Comparison of ENCODE assay signal across 12 mouse cellular contexts in genomic region chr9:78126007-78126406, GRCm38 (mm10). TPM values are rescaled to one million over a fixed set of nuclear protein-coding genes. Genes with fewer than 3 reads are reported as not detected.
DNase-seq lines count a peak whose midpoint lies in the region; ATAC-seq and TF ChIP-seq lines count a peak whose summit lies in the region.
"Had no signal": no experiment of that assay in that cellular context is flagged by ENCODE, and none has a peak within 500 bp of the region (broad histone marks: within the 10 kb centered on the region; RNA-seq: fewer than 3 reads in every experiment).

No protein-coding gene starts in this region.

- no peaks in the 10 kb centered on the region for H3K27me3 ChIP-seq in midbrain, embryonic 11.5 days (ENCODE audit: control insufficient read depth, insufficient read depth, low read length)
- H3K27me3 ChIP-seq in midbrain, embryonic 10.5 days (ENCODE audit: low read depth, poor library complexity, severe bottlenecking) = no peaks in the 10 kb centered on the region
- no peaks in the 10 kb centered on the region for H3K27me3 ChIP-seq in hindbrain, embryonic 14.5 days (ENCODE audit: control insufficient read depth, insufficient read depth, low read length)
- H3K27me3 ChIP-seq in midbrain, embryonic 16.5 days (ENCODE audit: control insufficient read depth, insufficient read depth, low read depth, low read length) = no peaks in the 10 kb centered on the region
- no peaks in the 10 kb centered on the region for H3K27me3 ChIP-seq in stomach, postnatal 0 days (ENCODE audit: control insufficient read depth, insufficient read depth, low read length)
- H3K27me3 ChIP-seq: lung, embryonic 15.5 days; megakaryocyte, embryonic 14.5 days had no signal

- no peak overlapping the region for H3K9ac ChIP-seq in midbrain, embryonic 11.5 days (ENCODE audit: low read length)
- no peak overlapping the region for H3K9ac ChIP-seq in hindbrain, embryonic 14.5 days
- H3K9ac ChIP-seq in midbrain, embryonic 16.5 days (ENCODE audit: low read depth, low read length) = peak overlapping the region; percentile 11; the same call in 1 of the 2 replicates
- no peak overlapping the region for H3K9ac ChIP-seq in stomach, postnatal 0 days (ENCODE audit: low read length)
- H3K9ac ChIP-seq: lung, embryonic 15.5 days had no signal

- H3K27ac ChIP-seq in midbrain, embryonic 11.5 days (ENCODE audit: low read depth, low read length) = no peak overlapping the region
- no peak overlapping the region; the same call in 1 of the 2 replicates for H3K27ac ChIP-seq in midbrain, embryonic 10.5 days (replicated peaks)
- peak overlapping the region; percentile 30; the same call in 1 of the 2 replicates for H3K27ac ChIP-seq in hindbrain, embryonic 14.5 days
- peak overlapping the region; percentile 64; the same call in 1 of the 2 replicates for H3K27ac ChIP-seq in midbrain, embryonic 16.5 days (ENCODE audit: low read length)
- H3K27ac ChIP-seq in stomach, postnatal 0 days (replicated peaks) = peak overlapping the region; percentile 20; the same call in 1 of the 2 replicates
- H3K27ac ChIP-seq: lung, embryonic 15.5 days had no signal

- DNase-seq in midbrain, embryonic 11.5 days (ENCODE audit: low spot score, missing footprints) = no peak
- DNase-seq in midbrain, embryonic 10.5 days (ENCODE audit: low spot score) = no peak
- DNase-seq in hindbrain, embryonic 14.5 days (ENCODE audit: low spot score) = no peak
- DNase-seq in stomach, postnatal 0 days (ENCODE audit: low spot score) = no peak
- no peak for DNase-seq in adrenal gland, adult (ENCODE audit: inconsistent age in 2 of 2, low spot score in 1 of 2)
- DNase-seq in adrenal gland, postnatal 36 days = no peak
- DNase-seq: adrenal gland, adult 2 months; cerebellum, postnatal 14 days; kidney, postnatal 10 days had no signal

- ATAC-seq in midbrain, embryonic 11.5 days (ENCODE audit: low FRiP score) = peak; percentile 14; the same call in 1 of the 2 replicates
- ATAC-seq in hindbrain, embryonic 14.5 days (ENCODE audit: low FRiP score) = peak; percentile 32; the same call in 1 of the 2 replicates
- ATAC-seq in midbrain, embryonic 16.5 days = peak; percentile 52; the same call in 1 of the 2 replicates
- ATAC-seq in stomach, postnatal 0 days (ENCODE audit: low FRiP score, low TSS enrichment) = no peak

- H3K4me1 ChIP-seq in midbrain, embryonic 11.5 days (ENCODE audit: control insufficient read depth, insufficient read depth, low read length) = no peaks in the 10 kb centered on the region; the same call in 1 of the 2 replicates
- H3K4me1 ChIP-seq in midbrain, embryonic 10.5 days = peaks cover 21% of the 10 kb centered on the region
- peaks cover 14% of the 10 kb centered on the region for H3K4me1 ChIP-seq in hindbrain, embryonic 14.5 days (replicated peaks; ENCODE audit: control insufficient read depth, insufficient read depth, low read length)
- peaks cover 15% of the 10 kb centered on the region for H3K4me1 ChIP-seq in midbrain, embryonic 16.5 days (ENCODE audit: control insufficient read depth, insufficient read depth, low read length)
- H3K4me1 ChIP-seq in stomach, postnatal 0 days (replicated peaks; ENCODE audit: control insufficient read depth, insufficient read depth) = no peaks in the 10 kb centered on the region

- no peak overlapping the region for H3K4me3 ChIP-seq in midbrain, embryonic 11.5 days (ENCODE audit: low read depth, low read length)
- H3K4me3 ChIP-seq in midbrain, embryonic 10.5 days = no peak overlapping the region
- H3K4me3 ChIP-seq in hindbrain, embryonic 14.5 days (replicated peaks; ENCODE audit: low read length) = no peak overlapping the region
- H3K4me3 ChIP-seq in midbrain, embryonic 16.5 days (ENCODE audit: low read depth, low read length) = no peak overlapping the region
- no peak overlapping the region for H3K4me3 ChIP-seq in stomach, postnatal 0 days (ENCODE audit: low read depth, low read length)
- H3K4me3 ChIP-seq: lung, embryonic 15.5 days; megakaryocyte, embryonic 14.5 days had no signal

- no peak for TF ChIP-seq CTCF in stomach, postnatal 0 days (IDR thresholded peaks at IDR 0.05; ENCODE audit: low read depth)

- H3K4me2 ChIP-seq in midbrain, embryonic 11.5 days = no peak overlapping the region
- no peak overlapping the region for H3K4me2 ChIP-seq in hindbrain, embryonic 14.5 days (replicated peaks)
- no peak overlapping the region for H3K4me2 ChIP-seq in midbrain, embryonic 16.5 days (ENCODE audit: low read length)
- no peak overlapping the region for H3K4me2 ChIP-seq in stomach, postnatal 0 days (replicated peaks; ENCODE audit: low read depth)
- H3K4me2 ChIP-seq: lung, embryonic 15.5 days had no signal

- H3K9me3 ChIP-seq in midbrain, embryonic 11.5 days (ENCODE audit: control insufficient read depth, low read length) = no peaks in the 10 kb centered on the region
- H3K9me3 ChIP-seq in midbrain, embryonic 10.5 days (replicated peaks) = no peaks in the 10 kb centered on the region
- H3K9me3 ChIP-seq in hindbrain, embryonic 14.5 days (ENCODE audit: control insufficient read depth, low read length) = no peaks in the 10 kb centered on the region
- no peaks in the 10 kb centered on the region for H3K9me3 ChIP-seq in midbrain, embryonic 16.5 days (replicated peaks; ENCODE audit: control insufficient read depth, low read length, poor library complexity, severe bottlenecking)
- H3K9me3 ChIP-seq in stomach, postnatal 0 days (ENCODE audit: control insufficient read depth, low read length) = no peaks in the 10 kb centered on the region
- H3K9me3 ChIP-seq: lung, embryonic 15.5 days; megakaryocyte, embryonic 14.5 days had no signal

- no peaks in the 10 kb centered on the region; the same call in 1 of the 2 replicates for H3K36me3 ChIP-seq in midbrain, embryonic 11.5 days (ENCODE audit: control insufficient read depth, insufficient read depth, low read length)
- peaks cover 56% of the 10 kb centered on the region for H3K36me3 ChIP-seq in midbrain, embryonic 10.5 days
- H3K36me3 ChIP-seq in hindbrain, embryonic 14.5 days (replicated peaks; ENCODE audit: control insufficient read depth, insufficient read depth) = 0 out of 2 replicates have a peak, but pooled peaks cover 8% of the 10 kb centered on the region
- H3K36me3 ChIP-seq in midbrain, embryonic 16.5 days (ENCODE audit: control insufficient read depth, insufficient read depth, low read length) = no peaks in the 10 kb centered on the region; the same call in 1 of the 2 replicates
- no peaks in the 10 kb centered on the region for H3K36me3 ChIP-seq in stomach, postnatal 0 days (ENCODE audit: control insufficient read depth, insufficient read depth, low read length)

- no peak for TF ChIP-seq EP300 in stomach, postnatal 0 days (optimal IDR thresholded peaks at IDR 0.05)

- 79% methylated on average over 6 of the region's 6 CpGs for WGBS in midbrain, embryonic 11.5 days
- WGBS in midbrain, embryonic 10.5 days = 84% methylated on average over 6 of the region's 6 CpGs
- WGBS in hindbrain, embryonic 14.5 days = 56% methylated on average over 6 of the region's 6 CpGs
- WGBS in midbrain, embryonic 16.5 days = 44% methylated on average over 6 of the region's 6 CpGs
- 53% methylated on average over 6 of the region's 6 CpGs for WGBS in stomach, postnatal 0 days

RNA-seq across cellular contexts. Expression of gene Ick, which starts 17.0 kb away (rescaled TPM):
- 35.3 and 35.9 TPM in 2 replicates for polyA plus RNA-seq in midbrain, embryonic 11.5 days (2014; fragmentation: Nextera tagmentation; extraction: Ambion mirVana)
- polyA plus RNA-seq in midbrain, embryonic 10.5 days (2016; fragmentation: Nextera tagmentation; extraction: Ambion mirVana) = 33.5 and 35.8 TPM in 2 replicates
- 34.6 and 38.9 TPM in 2 replicates for polyA plus RNA-seq in hindbrain, embryonic 14.5 days (2014; fragmentation: Nextera tagmentation; extraction: Ambion mirVana)
- polyA plus RNA-seq in midbrain, embryonic 16.5 days (2015; fragmentation: Nextera tagmentation; extraction: Ambion mirVana) = 42.5 and 44.5 TPM in 2 replicates
- 28.5 and 31.3 TPM in 2 replicates for polyA plus RNA-seq in stomach, postnatal 0 days (2015; fragmentation: Nextera tagmentation; extraction: Ambion mirVana)
- total RNA-seq in adrenal gland, postnatal 36 days (2021) = 10 to 100 TPM; 17.5 to 20.4 TPM

RNA-seq across cellular contexts. Expression of gene Fbxo9, which starts 17.1 kb away (rescaled TPM):
- polyA plus RNA-seq in midbrain, embryonic 11.5 days (2014; fragmentation: Nextera tagmentation; extraction: Ambion mirVana) = 31.6 and 33.5 TPM in 2 replicates
- 21.9 and 22.9 TPM in 2 replicates for polyA plus RNA-seq in midbrain, embryonic 10.5 days (2016; fragmentation: Nextera tagmentation; extraction: Ambion mirVana)
- 82.1 and 96.8 TPM in 2 replicates for polyA plus RNA-seq in hindbrain, embryonic 14.5 days (2014; fragmentation: Nextera tagmentation; extraction: Ambion mirVana)
- 74.0 and 81.0 TPM in 2 replicates for polyA plus RNA-seq in midbrain, embryonic 16.5 days (2015; fragmentation: Nextera tagmentation; extraction: Ambion mirVana)
- 41.0 and 44.5 TPM in 2 replicates for polyA plus RNA-seq in stomach, postnatal 0 days (2015; fragmentation: Nextera tagmentation; extraction: Ambion mirVana)
- 100 to 1,000 TPM in 1 of 2 experiments, 10 to 100 TPM in 1; 77.1 to 101 TPM for total RNA-seq in adrenal gland, postnatal 36 days (2021)

RNA-seq across cellular contexts. Expression of gene Gsta4, which starts 56.6 kb away (rescaled TPM):
- 24.9 and 27.2 TPM in 2 replicates for polyA plus RNA-seq in midbrain, embryonic 11.5 days (2014; fragmentation: Nextera tagmentation; extraction: Ambion mirVana)
- 35.6 and 53.6 TPM in 2 replicates for polyA plus RNA-seq in midbrain, embryonic 10.5 days (2016; fragmentation: Nextera tagmentation; extraction: Ambion mirVana)
- polyA plus RNA-seq in hindbrain, embryonic 14.5 days (2014; fragmentation: Nextera tagmentation; extraction: Ambion mirVana) = 23.6 and 31.3 TPM in 2 replicates
- 14.3 and 18.5 TPM in 2 replicates for polyA plus RNA-seq in midbrain, embryonic 16.5 days (2015; fragmentation: Nextera tagmentation; extraction: Ambion mirVana)
- 1,515 and 1,656 TPM in 2 replicates for polyA plus RNA-seq in stomach, postnatal 0 days (2015; fragmentation: Nextera tagmentation; extraction: Ambion mirVana)
- 10 to 100 TPM; 37.1 to 47.6 TPM for total RNA-seq in adrenal gland, postnatal 36 days (2021)

Comparison
In these comparisons a context has a peak if more than half of its experiments do, and no peak if none do; other contexts are left out.
1. H3K27ac ChIP-seq: peak in hindbrain, embryonic 14.5 days (single experiment), midbrain, embryonic 16.5 days (single experiment) and stomach, postnatal 0 days (single experiment); none in midbrain, embryonic 11.5 days (single experiment) and midbrain, embryonic 10.5 days (single experiment).
2. RNA of gene Gsta4, which starts 56.6 kb away (polyA plus RNA-seq): 1,515 to 1,656 TPM in stomach, postnatal 0 days; 35.6 to 53.6 TPM in midbrain, embryonic 10.5 days, 23.6 to 31.3 TPM in hindbrain, embryonic 14.5 days, 24.9 to 27.2 TPM in midbrain, embryonic 11.5 days and 14.3 to 18.5 TPM in midbrain, embryonic 16.5 days; every median in the first group is over 10 times any median in the second.